Mouse (Mus musculus): Measurements from ENCODE around the gene Ttll9.

Ttll9 gene

DNA sequence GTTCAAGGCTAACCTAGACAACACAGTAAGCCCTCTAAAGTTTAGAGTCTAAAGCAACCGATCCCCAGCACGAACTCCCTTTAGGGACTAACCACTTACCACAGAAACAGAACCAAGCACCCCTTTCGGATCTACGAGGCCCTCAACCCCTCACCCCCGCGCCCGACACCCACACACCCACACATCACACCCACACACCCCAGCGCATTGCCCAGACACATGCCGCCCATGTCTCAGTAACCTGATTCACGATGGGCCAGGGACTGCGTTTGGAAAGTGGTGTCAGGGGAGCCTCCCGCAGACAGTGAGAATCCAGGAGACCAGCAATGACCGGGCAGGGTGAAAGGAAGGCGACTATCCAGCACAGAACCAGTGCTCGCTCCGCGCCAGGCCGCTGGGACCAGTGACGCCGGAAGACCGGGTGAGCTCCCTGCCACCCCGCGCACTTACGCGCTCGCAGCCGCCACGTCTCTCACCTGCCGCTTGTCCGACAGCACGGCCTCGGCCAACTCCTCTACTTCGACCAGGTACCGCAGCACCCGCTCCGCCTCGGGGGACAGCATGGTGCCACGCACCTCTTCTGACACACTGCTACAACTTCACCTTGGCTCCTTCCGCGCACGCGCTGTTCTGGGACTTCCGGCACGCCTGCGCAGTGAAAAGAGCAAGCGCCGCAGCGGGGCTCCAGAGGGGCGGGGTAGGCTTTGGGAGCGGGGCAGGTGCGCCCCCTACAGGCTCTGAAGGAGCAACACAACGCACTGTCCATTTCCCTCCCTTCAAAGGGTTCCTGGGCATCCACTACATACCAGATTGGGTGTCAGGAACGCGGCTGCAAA is 52.7 kb downstream of the Ttll9 start, which contains the start of gene Pdrg1:
TSS of gene Pdrg1 (minus strand) at position 670 of the 836 bp plus-strand sequence.
- DNase-seq, result peak; percentile 92

DNA sequence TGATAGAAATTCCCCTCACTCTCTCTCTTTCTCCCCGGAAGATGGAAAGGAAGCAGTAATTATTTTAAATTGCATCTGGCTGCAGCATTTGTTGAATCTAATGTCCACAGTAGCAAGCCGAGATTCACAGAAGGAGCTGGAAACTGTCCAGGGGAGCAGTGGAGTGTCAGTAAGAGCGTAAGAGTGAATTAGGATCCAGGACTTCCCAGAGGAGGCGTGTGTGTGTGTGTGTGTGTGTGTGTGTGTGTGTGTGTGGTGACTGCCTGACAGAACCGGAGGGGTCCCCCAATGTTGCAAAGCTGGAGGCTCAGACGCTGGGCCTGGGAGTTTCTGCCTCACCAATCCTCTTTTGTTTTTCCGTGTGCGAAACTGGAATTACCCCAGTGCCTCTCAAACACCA is 53.5 kb downstream of the Ttll9 start:
- no peak for DNase-seq

DNA sequence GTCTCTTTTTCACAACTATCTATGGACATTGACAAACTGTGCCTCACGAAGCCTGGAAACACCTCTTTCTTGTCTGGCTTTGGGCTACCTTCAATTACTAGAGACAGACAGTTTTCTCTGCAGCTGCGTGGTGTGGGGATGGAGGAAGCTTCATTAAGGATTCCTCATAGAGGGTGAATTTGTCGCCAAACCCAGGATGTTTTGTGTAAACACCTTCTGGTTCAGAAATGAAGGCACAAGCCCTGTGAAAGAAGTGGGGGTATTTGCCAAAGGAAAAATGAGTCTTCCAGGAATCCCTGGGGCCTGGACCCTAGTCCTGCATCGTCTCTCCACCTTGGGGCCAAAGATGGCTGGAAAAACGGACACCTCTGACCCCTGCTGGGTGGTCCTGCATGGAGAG is 54.5 kb downstream of the Ttll9 start:
- no peak for DNase-seq

DNA sequence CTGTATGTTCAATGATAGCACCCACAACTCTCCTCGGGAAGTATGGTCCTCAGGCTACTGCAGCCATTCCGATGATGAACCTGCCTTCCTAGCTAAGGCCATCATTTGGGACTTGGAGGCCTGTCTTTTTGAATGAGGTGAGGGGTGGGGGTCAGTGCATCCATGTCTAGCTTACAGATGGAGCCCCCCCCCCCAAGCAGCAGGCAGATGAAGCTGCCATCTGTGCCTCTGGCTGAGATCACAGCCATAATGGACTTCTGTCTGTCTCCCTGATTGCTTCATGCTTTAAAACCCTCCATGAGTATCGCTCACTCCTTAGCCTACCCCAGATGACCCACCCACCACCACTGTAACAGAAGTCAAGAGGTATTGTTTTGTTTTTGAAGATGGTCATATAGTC is 57.1 kb downstream of the Ttll9 start:
- DNase-seq, result no peak

DNA sequence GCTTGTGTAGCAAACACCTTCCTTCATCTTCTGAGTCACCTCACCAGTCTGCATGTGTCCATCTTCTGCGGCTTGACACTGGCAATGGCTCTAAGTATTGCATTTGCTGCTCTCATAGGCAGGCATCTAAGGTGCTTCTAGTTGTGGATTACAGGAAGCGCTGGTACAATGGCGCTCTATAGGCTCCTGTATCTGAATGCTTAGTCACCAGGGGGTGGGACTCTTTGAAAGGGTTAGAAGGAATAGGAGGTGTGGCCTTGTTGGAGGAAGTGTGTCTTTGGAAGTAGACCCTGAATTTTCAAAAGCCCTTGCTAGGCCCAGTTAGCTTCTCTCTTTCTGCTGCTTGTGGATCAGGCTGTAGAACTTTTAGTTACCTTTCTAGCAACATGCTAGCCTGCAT is 58.9 kb downstream of the Ttll9 start:
- DNase-seq, result no peak

DNA sequence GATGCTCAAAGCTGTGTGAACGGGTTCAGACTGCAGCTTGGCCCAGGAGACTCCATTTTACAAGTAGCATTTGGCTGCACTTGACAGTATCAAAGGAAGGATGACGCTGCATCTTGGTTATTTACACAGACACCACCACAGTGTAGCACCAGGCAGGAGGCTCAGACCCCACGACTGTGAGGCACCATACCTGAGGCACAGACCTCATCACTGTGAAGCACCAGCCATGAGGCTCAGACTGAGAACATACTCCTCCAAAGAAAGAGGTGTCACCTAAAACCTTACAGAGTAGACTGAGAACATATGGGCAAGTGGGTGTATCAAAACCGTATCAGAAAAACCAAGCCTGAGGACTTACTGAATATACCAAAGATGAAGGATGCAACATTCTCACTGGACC is 60.6 kb downstream of the Ttll9 start:
- no peak for DNase-seq

DNA sequence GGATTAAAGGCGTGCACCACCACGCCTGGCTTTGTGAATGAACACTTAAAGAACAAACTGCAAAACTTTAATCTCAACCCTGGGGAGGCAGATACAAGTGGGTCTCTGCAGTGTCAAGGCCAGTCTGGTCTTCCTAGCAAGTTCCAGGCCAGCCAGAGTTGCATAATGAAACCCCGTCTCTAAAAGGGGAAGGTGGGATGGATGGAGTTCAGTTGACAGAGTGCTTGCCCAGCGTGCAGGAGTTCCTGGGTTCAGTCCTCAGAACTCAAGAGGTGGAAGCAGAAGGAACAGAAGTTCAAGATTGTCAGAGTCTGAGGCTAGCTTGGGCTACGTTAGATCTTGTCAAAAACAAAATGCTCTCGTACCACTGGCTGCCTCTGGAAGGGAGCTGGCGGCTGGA is 63.8 kb downstream of the Ttll9 start:
- no peak for DNase-seq

DNA sequence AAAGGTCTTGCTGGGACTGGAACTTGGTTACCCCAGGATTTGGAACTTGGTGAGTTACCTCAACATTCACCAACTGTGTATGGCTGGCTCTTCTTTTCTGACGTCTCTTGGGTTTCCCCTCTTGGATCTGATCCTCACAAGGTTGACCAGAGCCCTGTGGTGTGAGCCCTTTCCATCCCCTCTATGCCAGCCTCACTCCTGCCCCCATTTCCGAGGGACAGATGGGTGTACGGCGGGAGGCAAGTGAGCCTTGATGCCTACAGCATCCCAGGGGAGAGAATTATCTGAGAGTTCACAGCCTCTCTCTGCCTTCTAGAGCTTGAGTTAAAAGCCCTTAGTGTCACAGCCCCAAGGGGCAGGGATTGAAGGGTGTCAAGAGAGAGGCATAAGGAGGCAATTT is 65.2 kb downstream of the Ttll9 start:
- no peak for DNase-seq

DNA sequence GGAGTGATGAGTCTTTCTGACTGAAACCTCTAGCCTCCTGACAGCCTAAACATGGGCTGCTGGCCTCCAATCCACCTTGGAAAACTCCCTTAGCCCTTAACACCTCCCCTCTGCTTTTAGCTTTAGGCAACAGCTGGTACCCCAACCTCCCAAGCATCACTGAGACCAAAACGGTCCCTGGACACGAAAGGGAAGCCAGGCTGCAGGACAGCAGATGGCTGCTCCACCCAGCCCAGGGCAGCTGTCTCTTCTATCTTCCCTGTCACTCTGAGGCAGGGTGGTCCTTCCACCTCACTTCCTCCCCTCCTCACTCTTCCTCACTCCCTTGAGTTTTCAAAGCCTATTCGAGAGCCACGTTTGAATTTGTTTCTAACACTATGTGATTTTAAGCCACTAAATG is 68.1 kb downstream of the Ttll9 start:
- DNase-seq, result no peak

DNA sequence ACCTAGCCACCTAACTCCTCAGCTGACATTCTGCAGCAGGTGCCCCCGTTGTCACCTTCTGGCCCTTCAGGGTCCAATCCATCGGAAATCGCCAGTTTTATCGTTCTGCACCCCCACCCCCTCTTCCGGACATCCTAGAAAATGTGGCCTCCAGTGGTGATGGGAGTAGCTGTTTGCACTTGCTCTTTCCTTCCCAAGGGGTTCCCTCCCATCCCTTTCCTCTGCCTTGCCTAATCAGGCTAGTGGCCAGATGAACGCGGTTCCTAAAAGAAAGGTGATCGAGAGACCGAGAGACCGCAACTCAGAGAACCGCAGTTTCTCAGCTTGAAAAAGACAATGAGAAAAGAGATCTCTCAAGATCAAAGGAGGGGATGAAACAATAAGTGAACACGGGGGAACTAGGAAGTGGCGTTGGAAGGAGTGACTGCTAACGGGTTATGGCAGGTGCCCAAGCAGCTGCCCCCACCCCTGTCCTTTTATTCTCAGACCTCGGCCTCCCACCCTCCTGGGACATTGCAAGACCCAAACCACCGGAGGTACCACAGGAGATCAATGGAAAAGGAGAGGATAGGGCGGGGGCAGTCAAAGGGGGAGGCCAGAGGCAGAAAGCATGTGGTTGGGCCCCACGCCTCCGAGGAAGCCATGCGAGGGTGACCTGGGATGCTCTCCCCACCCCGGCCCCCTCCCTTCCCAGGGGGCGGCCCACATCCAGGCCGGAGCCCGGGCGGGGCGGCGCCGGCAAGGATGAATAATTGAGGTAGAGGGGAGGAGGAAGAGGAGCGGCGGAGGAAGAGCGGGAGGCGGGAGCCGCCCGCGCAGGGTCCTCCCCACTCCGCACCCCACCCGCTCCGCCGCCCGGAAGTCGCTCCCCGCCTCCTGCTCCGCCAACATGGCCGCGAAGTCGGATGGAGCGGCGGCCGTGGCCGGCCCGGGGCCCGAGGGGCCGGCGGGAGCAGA is 69.1 kb downstream of the Ttll9 start, which contains the start of gene Xkr7:
TSS of gene Xkr7 (plus strand) at position 727 of the 957 bp plus-strand sequence.
- DNase-seq, result no peak

DNA sequence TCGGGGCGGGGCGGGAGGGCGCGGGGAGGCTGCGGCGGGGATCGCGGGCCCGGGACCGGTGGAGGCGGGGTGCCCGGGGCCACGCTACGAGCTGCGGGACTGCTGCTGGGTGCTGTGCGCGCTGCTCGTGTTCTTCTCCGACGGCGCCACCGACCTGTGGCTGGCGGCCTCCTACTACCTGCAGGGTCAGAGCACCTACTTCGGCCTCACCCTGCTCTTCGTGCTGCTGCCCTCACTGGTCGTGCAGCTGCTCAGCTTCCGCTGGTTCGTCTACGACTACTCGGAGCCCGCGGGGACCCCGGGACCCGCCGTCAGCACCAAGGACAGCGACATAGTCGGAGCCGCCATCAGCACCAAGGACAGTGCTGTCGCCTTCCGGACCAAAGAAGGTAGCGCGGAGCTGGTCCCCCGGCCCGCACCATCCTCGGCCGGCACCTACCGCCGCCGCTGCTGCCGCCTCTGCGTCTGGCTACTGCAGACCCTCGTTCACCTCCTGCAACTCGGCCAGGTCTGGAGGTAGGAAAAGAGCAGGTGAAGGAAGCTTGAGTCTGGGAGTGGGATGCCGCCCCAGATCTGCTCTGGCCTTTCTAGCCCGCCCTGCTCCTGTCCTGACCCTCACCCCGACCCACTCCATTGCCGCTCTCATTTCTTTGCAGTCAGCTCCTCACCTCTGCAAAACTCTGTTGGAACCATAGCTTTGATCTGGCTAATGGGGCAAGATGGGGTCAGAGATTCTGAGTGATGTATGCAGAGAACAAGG is 70.0 kb downstream of the Ttll9 start:
- peak; percentile 13 for DNase-seq

DNA sequence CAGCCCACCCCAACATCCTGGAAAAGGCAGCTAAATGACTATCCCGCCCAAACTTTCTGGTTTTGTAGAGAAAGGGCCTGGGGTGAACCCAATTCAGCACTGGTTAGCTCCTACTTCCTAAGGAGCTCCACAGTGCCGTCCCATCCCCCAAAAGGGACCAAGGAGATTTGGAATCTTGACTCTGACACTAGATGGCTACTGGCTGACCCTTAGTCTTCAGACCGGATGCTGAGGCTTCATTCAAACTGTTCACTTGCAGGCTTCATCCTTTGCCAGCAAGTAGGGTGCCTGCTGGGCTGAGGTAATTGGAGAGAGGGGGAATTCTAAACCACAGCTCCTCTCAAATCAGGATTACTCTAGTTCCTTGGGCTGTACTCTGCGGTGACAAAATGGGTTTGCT is 70.7 kb downstream of the Ttll9 start:
- DNase-seq, result no peak

DNA sequence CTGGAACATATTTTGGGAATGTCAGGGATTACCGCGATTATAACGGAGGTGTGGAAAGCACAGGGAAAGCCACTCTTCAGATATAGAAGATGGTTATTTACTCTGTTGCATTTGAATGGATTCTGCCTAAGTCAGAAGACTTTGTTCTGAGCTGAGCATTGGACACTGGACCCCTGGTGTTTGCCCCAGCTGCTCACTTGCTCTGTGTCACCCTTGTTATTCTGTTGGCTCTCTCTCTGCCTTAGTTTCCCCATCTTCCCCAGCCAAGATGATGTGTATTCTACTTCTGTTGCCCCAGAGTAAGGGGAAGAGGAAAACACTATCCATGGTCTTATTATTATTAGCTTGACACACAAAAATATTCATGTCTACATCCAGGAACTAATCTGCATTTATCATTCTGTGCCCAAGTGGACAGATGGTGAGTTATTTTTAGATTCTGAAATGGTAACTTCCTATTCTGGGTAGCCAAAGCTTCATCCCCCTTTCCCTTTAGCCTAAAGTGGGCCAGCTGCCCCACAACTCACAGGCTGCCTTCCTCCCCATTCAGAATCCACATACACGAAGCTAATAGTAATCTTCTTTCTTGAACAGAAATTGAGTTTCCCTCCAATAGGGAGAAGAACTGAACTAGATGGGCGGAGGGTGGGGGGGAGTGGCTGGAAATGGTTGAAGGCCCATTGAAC is 71.4 kb downstream of the Ttll9 start:
- DNase-seq, result no peak

DNA sequence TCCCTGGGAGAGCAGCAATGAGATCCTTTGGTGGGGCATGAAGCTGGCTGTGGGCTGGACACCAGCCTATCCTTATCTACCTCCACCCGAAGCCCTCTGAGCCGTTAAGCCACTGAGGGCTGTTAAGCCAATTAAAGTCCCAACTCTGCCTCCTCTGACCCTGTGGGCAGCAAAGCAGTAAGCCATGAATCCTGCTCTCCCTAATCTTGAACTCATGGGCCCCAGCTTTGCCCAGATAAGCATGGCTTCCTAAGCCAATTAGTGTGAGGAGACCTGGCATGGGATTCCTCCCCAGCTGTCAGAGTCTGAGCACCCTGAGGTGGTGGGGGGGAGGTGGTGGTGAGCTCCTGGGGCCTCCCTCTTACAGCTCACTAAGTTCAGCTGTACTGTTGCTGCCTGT is 74.4 kb downstream of the Ttll9 start:
- DNase-seq, result no peak

DNA sequence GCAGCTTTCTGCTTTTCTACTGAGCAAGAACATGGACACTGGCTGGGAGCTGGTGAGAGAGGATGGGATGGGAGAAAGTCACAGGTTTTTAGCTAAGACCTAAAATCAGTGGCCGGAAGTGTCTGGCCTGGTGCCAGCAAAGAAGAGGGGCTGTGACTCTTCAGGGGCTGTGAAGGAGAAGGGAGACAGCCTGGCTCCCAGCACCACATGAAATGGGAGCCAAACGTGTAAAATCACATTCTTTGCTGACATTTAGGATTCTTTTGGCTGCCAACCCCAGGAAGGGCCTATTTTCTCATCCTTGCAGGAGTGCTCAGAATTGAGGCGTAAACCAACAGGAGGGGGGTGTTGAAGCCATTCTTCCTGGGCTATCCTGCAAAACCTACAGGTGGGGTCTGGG is 81.6 kb downstream of the Ttll9 start:
- no peak for DNase-seq

DNA sequence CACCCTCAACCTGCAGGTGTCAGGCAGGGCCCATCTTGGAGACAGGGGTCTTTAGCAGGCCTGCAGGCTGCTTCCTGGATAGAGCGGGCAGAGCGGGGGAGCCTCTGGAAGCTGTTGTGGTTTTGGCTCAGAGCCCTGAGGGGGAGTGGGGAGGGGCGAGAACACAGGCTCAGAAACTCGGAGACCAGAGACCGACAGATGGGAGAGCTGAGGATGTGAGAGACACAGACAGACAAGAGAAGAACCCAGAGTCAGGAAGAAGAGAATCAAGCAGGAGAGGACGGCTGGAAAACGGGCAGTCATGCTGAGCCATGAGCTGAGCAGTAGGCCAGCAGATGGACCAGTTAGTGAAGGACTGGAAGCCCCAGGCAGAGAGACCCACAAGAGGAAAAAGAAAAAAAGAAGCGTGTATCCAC is 83.6 kb downstream of the Ttll9 start:
- no peak for DNase-seq

DNA sequence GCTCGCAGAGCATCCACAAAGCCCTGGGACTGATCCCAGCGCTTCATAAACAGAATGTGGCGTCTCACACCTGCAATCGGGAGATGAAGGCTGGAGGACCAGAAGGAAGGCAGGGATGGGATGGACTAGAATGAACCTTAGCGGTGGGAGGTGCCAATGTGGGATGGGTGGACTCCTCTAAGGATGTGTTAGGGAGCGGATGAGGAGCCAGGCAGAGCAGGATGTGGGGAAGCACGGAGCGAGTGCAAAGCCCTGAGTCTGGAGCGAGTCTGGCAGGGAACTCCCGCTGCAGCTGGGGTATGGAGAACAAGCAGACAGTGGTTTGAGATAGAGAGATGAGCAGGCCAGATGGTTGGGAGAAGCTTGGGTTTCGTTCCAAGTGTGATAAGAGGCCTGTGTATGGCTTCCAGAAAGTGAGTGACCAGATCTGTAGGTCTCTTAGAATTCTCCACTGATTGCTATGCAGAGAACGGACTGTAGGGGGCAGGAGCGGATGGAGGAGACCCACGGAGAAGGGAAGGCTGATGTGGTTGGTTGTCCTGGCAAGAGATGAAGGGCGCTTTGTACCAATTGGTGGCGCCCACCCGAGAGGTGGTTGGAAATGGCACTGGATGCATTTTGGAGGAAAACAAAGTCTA is 85.7 kb downstream of the Ttll9 start:
- no peak for DNase-seq

DNA sequence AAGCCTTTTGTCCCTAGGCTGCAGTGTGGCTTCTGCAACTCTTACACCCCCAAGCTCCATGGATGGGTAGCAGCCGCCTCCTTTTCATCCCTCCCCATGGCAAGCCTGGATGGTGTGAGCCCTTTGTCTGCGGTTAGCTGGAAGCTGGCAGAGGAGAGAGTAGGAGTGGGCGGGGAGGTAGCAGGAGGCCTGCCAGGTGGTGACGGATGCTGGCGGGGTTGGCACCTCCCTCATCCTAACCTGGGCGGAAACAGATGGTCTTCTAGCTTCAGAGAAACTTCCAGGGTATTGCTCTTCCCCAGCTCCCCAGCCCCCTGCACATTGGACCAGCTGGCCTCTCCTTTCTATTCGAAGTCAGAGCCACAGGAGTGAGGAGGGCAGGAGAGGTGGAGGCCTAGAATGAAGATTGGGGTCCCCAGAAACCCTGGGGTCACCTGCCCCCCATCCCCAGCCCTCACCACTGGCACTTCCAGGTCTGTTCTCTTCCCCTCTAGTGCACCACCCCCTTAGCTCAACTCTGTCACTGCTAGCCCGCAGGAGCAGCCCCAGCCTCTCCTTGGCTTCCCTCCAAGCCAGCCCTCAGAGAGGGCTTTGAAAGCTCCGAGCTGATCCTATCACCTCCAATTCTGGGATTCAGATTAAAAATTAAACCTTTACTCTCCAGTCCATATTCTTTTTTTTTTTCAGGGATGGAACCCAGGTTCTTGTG is 87.2 kb downstream of the Ttll9 start:
- DNase-seq, result no peak

DNA sequence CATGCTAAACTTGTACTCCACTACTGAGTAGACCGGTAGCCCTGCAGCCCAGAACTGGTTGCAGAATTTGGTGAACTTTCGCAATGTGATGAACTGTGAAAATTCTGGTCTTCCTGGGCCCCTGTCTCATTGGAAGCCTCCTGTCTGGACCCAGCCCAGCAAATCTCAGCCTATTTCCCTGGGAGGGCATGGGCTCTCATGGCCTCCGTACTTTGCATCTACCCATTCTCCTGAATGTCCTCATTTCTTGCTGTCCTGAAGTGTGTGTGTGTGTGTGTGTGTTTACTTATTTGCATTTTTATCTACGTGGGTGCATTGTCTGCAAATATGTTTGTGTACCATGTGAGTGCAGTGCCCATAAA is 87.7 kb downstream of the Ttll9 start:
- no peak for DNase-seq

DNA sequence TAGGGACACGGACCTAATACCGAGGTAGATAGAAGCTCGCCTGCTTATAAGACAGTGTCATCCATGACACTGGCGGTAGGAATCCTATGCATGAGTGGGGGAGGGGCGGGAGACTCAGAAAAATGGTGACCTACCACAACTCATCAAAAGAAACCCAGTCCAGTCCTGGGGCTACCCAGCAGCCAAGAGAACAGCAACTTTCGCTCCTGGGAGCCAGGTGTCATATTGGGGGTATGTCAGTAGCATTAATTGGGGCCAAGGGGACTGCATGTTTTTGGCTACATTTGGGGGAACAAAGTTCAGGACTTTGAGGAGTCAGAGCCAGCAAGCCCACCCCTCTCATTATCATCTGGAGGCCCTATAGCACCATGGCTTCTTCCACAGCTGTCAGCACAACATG is 88.8 kb downstream of the Ttll9 start:
- DNase-seq, result no peak

DNA sequence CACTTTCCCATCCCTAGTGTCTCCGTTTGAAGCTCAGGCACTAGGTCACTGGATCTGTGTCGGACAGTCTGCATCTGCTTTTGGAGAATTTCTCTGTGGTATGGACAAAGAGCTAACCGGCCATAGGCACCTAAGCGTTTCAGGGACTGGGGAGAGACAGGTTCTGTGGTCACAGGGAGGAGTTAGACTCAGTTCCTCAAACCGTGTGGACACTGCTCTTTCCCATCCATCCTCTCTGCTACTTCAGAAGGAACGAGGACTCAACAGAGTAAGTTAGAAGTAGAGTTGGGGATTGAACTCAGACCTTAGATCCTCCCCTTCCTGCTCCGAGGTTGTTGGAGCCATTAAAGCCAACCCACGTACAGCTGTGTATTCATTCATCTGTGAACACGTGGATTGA is 89.3 kb downstream of the Ttll9 start:
- no peak for DNase-seq
